In the genomic region with DNA sequence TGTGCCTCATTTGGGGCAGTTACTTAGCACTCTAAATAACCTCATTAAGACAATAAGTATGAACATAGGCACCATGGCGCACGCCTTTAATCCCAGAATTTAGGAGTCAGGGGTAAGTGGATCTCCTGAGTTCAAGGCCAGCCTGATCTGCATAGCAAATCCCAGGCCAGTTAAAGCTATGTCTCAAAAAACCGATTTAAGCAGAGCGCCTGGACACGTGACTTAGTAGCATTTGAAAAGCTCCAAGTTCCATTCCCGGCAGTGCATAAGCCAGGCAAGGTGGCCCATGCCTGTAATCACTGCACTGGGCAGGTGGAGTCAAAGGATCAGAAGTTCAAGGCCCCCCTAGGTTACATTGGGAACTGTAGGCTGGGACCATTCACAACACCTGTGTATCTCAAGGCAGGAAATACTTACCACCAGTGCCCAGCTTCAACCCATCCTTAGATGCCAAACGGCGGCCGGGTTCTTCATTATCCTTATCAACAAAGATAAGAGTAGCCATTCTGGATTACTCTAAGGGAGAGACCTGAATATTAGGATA, we compare ENCODE assay signal across 9 mouse cellular contexts. TPM values are rescaled to one million over a fixed set of nuclear protein-coding genes. Genes with fewer than 3 reads are reported as not detected.
A peak's percentile ranks its signal among the peaks of the same experiment; 100 is the strongest.
DNase-seq lines count a peak whose midpoint lies in the region; ATAC-seq and TF ChIP-seq lines count a peak whose summit lies in the region.
"Had no signal": no experiment of that assay in that cellular context is flagged by ENCODE, and none has a peak within 500 bp of the region (broad histone marks: within the 10 kb centered on the region; RNA-seq: fewer than 3 reads in every experiment).

No protein-coding gene starts in this region.

- no peak for TF ChIP-seq POLR2A in olfactory bulb, adult 2 months (IDR thresholded peaks at IDR 0.05; ENCODE audit: insufficient read depth, low read depth, low read length)

- WGBS in lung, embryonic 15.5 days, result 75% methylated on average over 9 of the region's 9 CpGs
- WGBS in forebrain, embryonic 12.5 days, result 91% methylated on average over 9 of the region's 9 CpGs
- WGBS in limb, embryonic 12.5 days, result 92% methylated on average over 9 of the region's 9 CpGs
- 92% methylated on average over 9 of the region's 9 CpGs for WGBS in olfactory bulb, adult 2 months

- H3K4me1 ChIP-seq in lung, embryonic 15.5 days, result peaks cover 15% of the 10 kb centered on the region
- H3K4me1 ChIP-seq in forebrain, embryonic 12.5 days, result peaks cover 9% of the 10 kb centered on the region; the same call in 1 of the 2 replicates
- H3K4me1 ChIP-seq in limb, embryonic 12.5 days (replicated peaks), result peaks cover 3% of the 10 kb centered on the region; the same call in 1 of the 2 replicates
- H3K4me1 ChIP-seq in olfactory bulb, adult 2 months (ENCODE audit: control insufficient read depth, insufficient read depth, low read length), result peaks cover 3% of the 10 kb centered on the region; the same call in 1 of the 2 replicates

- DNase-seq in lung, postnatal 10 days, result no peak
- DNase-seq in frontal cortex, postnatal 10 days (ENCODE audit: low spot score in 2 of 2), result no peak
- DNase-seq in adrenal gland, postnatal 4 days (ENCODE audit: low spot score in 2 of 2), result no peak
- DNase-seq in urinary bladder, postnatal 4 days (ENCODE audit: low spot score in 2 of 2), result no peak

- no peak for TF ChIP-seq CTCF in olfactory bulb, adult 2 months (IDR thresholded peaks at IDR 0.05; ENCODE audit: insufficient read depth, low read depth, low read length)

- H3K9me3 ChIP-seq in lung, embryonic 15.5 days, result no peaks in the 10 kb centered on the region
- H3K9me3 ChIP-seq in forebrain, embryonic 12.5 days, result no peaks in the 10 kb centered on the region
- H3K9me3 ChIP-seq in limb, embryonic 12.5 days, result no peaks in the 10 kb centered on the region

- H3K4me3 ChIP-seq in lung, embryonic 15.5 days, result peak overlapping the region; percentile 65
- H3K4me3 ChIP-seq in forebrain, embryonic 12.5 days (replicated peaks), result peak overlapping the region; percentile 59
- H3K4me3 ChIP-seq in limb, embryonic 12.5 days (replicated peaks), result peak overlapping the region; percentile 56
- H3K4me3 ChIP-seq in olfactory bulb, adult 2 months (ENCODE audit: insufficient read depth, low read depth, low read length), result peak overlapping the region; percentile 7; the same call in 1 of the 2 replicates

- no peak for ATAC-seq in lung, embryonic 15.5 days (ENCODE audit: borderline replicate concordance, extremely low read depth, low FRiP score, low TSS enrichment)
- peak; percentile 40; the same call in 1 of the 2 replicates for ATAC-seq in forebrain, embryonic 12.5 days (ENCODE audit: low FRiP score)
- ATAC-seq in limb, embryonic 12.5 days (ENCODE audit: insufficient number of reproducible peaks, insufficient read depth, low FRiP score, low TSS enrichment, low read depth), result no peak; the same call in 1 of the 2 replicates

- peak overlapping the region; percentile 55 for H3K4me2 ChIP-seq in lung, embryonic 15.5 days
- H3K4me2 ChIP-seq in forebrain, embryonic 12.5 days, result peak overlapping the region; percentile 58
- H3K4me2 ChIP-seq in limb, embryonic 12.5 days, result peak overlapping the region; percentile 53

- H3K36me3 ChIP-seq in lung, embryonic 15.5 days, result peaks cover 4% of the 10 kb centered on the region; the same call in 1 of the 2 replicates
- no peaks in the 10 kb centered on the region for H3K36me3 ChIP-seq in forebrain, embryonic 12.5 days (replicated peaks)
- peaks cover 17% of the 10 kb centered on the region; the same call in 1 of the 2 replicates for H3K36me3 ChIP-seq in limb, embryonic 12.5 days

- no peaks in the 10 kb centered on the region for H3K27me3 ChIP-seq in lung, embryonic 15.5 days
- H3K27me3 ChIP-seq in forebrain, embryonic 12.5 days, result no peaks in the 10 kb centered on the region
- no peaks in the 10 kb centered on the region for H3K27me3 ChIP-seq in limb, embryonic 12.5 days

- no peak overlapping the region for H3K27ac ChIP-seq in lung, embryonic 15.5 days
- no peak overlapping the region for H3K27ac ChIP-seq in forebrain, embryonic 12.5 days
- H3K27ac ChIP-seq in limb, embryonic 12.5 days, result no peak overlapping the region
- no peak overlapping the region for H3K27ac ChIP-seq in olfactory bulb, adult 2 months (ENCODE audit: insufficient read depth, low read depth, low read length)

- 0 out of 2 replicates have a peak overlapping the region, but pooled peaks have one; percentile 58 for H3K9ac ChIP-seq in lung, embryonic 15.5 days
- no peak overlapping the region for H3K9ac ChIP-seq in forebrain, embryonic 12.5 days
- H3K9ac ChIP-seq in limb, embryonic 12.5 days (replicated peaks), result peak overlapping the region; percentile 60; the same call in 1 of the 2 replicates

RNA-seq across cellular contexts. Expression of gene Pttg1, which starts 0.8 kb away (rescaled TPM):
- polyA plus RNA-seq in lung, embryonic 15.5 days (2015; fragmentation: Nextera tagmentation; extraction: Ambion mirVana), result 86.8 and 95.0 TPM in 2 replicates
- polyA plus RNA-seq in forebrain, embryonic 12.5 days (2016; fragmentation: Nextera tagmentation; extraction: Ambion mirVana), result 55.8 and 62.5 TPM in 2 replicates
- polyA plus RNA-seq in limb, embryonic 12.5 days (2016; fragmentation: Nextera tagmentation; extraction: Ambion mirVana), result 104 and 106 TPM in 2 replicates
- not detected in 2 replicates for polyA plus RNA-seq in olfactory bulb, adult 2 months (2012; ENCODE audit: insufficient read depth, insufficient read length, low replicate concordance, missing spikeins)
- 10 to 100 TPM; 49.8 to 54.2 TPM for total RNA-seq in adrenal gland, postnatal 4 days (2021)

RNA-seq across cellular contexts. Expression of gene Slu7, which starts 8.3 kb away (rescaled TPM):
- polyA plus RNA-seq in lung, embryonic 15.5 days (2015; fragmentation: Nextera tagmentation; extraction: Ambion mirVana), result 56.8 and 58.0 TPM in 2 replicates
- 62.8 and 66.9 TPM in 2 replicates for polyA plus RNA-seq in forebrain, embryonic 12.5 days (2016; fragmentation: Nextera tagmentation; extraction: Ambion mirVana)
- polyA plus RNA-seq in limb, embryonic 12.5 days (2016; fragmentation: Nextera tagmentation; extraction: Ambion mirVana), result 58.5 and 68.0 TPM in 2 replicates
- polyA plus RNA-seq in olfactory bulb, adult 2 months (2012; ENCODE audit: insufficient read depth, insufficient read length, low replicate concordance, missing spikeins), result not detected in 2 replicates
- total RNA-seq in adrenal gland, postnatal 4 days (2021), result 10 to 100 TPM; 50.2 to 53.5 TPM

RNA-seq across cellular contexts. Expression of gene C1qtnf2, which starts 48.8 kb away (rescaled TPM):
- polyA plus RNA-seq in lung, embryonic 15.5 days (2015; fragmentation: Nextera tagmentation; extraction: Ambion mirVana), result 2.6 and 3.1 TPM in 2 replicates
- polyA plus RNA-seq in forebrain, embryonic 12.5 days (2016; fragmentation: Nextera tagmentation; extraction: Ambion mirVana), result 1.7 and 2.1 TPM in 2 replicates
- polyA plus RNA-seq in limb, embryonic 12.5 days (2016; fragmentation: Nextera tagmentation; extraction: Ambion mirVana), result 3.2 and 5.0 TPM in 2 replicates
- not detected in 2 replicates for polyA plus RNA-seq in olfactory bulb, adult 2 months (2012; ENCODE audit: insufficient read depth, insufficient read length, low replicate concordance, missing spikeins)
- total RNA-seq in adrenal gland, postnatal 4 days (2021), result 10 to 100 TPM; 17.6 to 20.7 TPM
- total RNA-seq: hematopoietic stem cell, adult 5-6 weeks had no signal

Comparison
In these comparisons a context has a peak if more than half of its experiments do, and no peak if none do; other contexts are left out.
1. H3K4me3 ChIP-seq: peak in every context shown above with its lines; median percentile 65 in lung, embryonic 15.5 days; 59 in forebrain, embryonic 12.5 days; 56 in limb, embryonic 12.5 days; 7 in olfactory bulb, adult 2 months.
2. RNA of gene Pttg1, which starts 0.8 kb away (polyA plus RNA-seq): 104 to 106 TPM in limb, embryonic 12.5 days, 86.8 to 95.0 TPM in lung, embryonic 15.5 days and 55.8 to 62.5 TPM in forebrain, embryonic 12.5 days; not detected in olfactory bulb, adult 2 months; every median in the first group is over 10 times any median in the second.
3. Peak in every context shown above with its lines, with median percentiles within 50 percentile points of each other: H3K4me2 ChIP-seq.